Mouse (Mus musculus): ENCODE data around the gene Foxd1.

Gene Foxd1

GRCm38 (mm10) chr13:98390363-98390762 is 36.3 kb downstream of the Foxd1 start:
- no peak for DNase-seq

GRCm38 (mm10) chr13:98390771-98391634 is 37.0 kb downstream of the Foxd1 start:
- DNase-seq, result peak; percentile 44 to 58

DNA sequence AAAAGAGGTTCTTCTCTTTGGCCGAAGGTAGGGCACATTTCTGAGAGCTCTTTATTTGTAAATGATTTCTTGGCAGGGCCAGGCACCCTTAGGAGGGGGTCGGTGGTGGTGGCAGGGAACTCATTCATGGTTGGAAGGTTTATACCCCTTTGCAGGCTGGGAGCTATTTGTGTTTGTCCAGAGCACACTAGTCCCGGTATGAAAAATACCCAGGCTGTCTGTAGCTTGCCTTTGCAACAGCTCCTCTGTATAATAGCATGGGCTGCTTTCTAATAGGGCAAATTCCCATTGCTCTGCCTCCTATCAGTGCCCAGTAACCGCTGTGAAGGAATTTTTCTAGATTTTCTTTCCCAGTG is 37.6 kb downstream of the Foxd1 start:
- DNase-seq, result no peak

DNA sequence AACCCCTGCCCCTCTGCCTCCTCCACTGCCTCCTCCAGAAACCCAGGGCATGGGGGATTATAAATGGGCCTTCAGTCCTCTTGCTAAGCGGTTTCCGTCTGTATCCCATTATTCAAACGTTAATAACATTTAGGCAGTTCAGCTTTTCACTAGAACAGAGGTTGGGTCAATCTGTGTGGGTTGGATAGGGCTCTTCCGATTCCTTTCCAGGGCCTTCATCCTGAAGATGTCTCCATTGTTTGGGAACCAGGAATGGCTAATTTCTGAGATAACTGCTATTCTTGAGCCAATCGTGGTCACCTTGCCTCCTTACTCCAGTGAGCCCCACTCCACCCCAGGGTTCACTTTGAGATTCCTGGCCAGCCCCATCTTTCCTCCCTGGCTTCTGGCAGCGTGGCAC is 38.0 kb downstream of the Foxd1 start:
- DNase-seq, result no peak

- peak; percentile 29 to 35 for DNase-seq
These were observed 39.5 kb downstream of the Foxd1 start for GRCm38 (mm10) chr13:98393356-98394070.

Measured in cerebellum, postnatal 10 days (tissue).